Mouse (Mus musculus) C2C12 (cell line): ENCODE data around the gene Tox2. TPM values are rescaled to one million over a fixed set of nuclear protein-coding genes. Genes with fewer than 3 reads are reported as not detected.

Source experiments
- H3K27me3 ChIP-seq: one replicate; pipeline ENCODE4 v1.6.1; 2011; ENCODE audit not compliant: control insufficient read depth, insufficient read depth, insufficient read length
- H3K36me3 ChIP-seq: one replicate; pipeline ENCODE4 v1.6.1; 2011; ENCODE audit not compliant: control insufficient read depth, insufficient read depth
- H3K4me3 ChIP-seq: one replicate; pipeline ENCODE4 v1.5.1; 2011; ENCODE audit warnings: mild to moderate bottlenecking, control low read depth; ENCODE audit not compliant: poor library complexity, insufficient read depth, severe bottlenecking
- H3K79me2 ChIP-seq: one replicate; pipeline ENCODE4 v1.6.1; 2011; ENCODE audit not compliant: control insufficient read depth, insufficient read depth
- H3K79me3 ChIP-seq: one replicate; pipeline ENCODE4 v1.6.1; 2011; ENCODE audit warnings: low read depth, control low read depth
- H3ac ChIP-seq: one replicate; pipeline ENCODE3; 2011; ENCODE audit warnings: low read depth; ENCODE audit not compliant: control insufficient read depth, insufficient read length
- CEBPB ChIP-seq: IDR thresholded peaks from one replicate; pipeline ENCODE4 v1.6.1; 2011; ENCODE audit warnings: low read depth, mild to moderate bottlenecking, control low read depth, moderate library complexity
- CTCF ChIP-seq: IDR thresholded peaks from one replicate; pipeline ENCODE4 v1.5.1; 2011; ENCODE audit not compliant: control insufficient read depth, insufficient read depth, insufficient read length
- FOSL1 ChIP-seq: IDR thresholded peaks from one replicate; pipeline ENCODE4 v1.8.0; 2011; ENCODE audit warnings: mild to moderate bottlenecking, low read length; ENCODE audit not compliant: poor library complexity, insufficient read depth, severe bottlenecking
- MAX ChIP-seq: IDR thresholded peaks from one replicate; pipeline ENCODE4 v1.6.1; 2011; ENCODE audit warnings: mild to moderate bottlenecking, control low read depth
- MYOD1 ChIP-seq: IDR thresholded peaks from one replicate; pipeline ENCODE4 v1.6.1; 2011; ENCODE audit warnings: low read depth; ENCODE audit not compliant: control insufficient read depth, insufficient read length
- MYOG ChIP-seq: IDR thresholded peaks from one replicate; pipeline ENCODE4 v1.6.1; 2011; ENCODE audit not compliant: control insufficient read depth, insufficient read length; ENCODE audit errors: extremely low read depth
- USF1 ChIP-seq: IDR thresholded peaks from one replicate; pipeline ENCODE4 v1.6.1; 2011; ENCODE audit warnings: low read depth, mild to moderate bottlenecking, control low read depth, moderate library complexity
- polyA plus RNA-seq: library from polyadenylated mRNA; unstranded; fragments of >200 nt; fragmentation: generic; extraction: Trizol; gene quantifications from one replicate; pipeline ENCODE4 v1.2.1, GENCODE M21; 2012; ENCODE audit warnings: missing spikeins

Gene Tox2
- polyA plus RNA-seq, 1 experiment: 0.14 TPM

DNA sequence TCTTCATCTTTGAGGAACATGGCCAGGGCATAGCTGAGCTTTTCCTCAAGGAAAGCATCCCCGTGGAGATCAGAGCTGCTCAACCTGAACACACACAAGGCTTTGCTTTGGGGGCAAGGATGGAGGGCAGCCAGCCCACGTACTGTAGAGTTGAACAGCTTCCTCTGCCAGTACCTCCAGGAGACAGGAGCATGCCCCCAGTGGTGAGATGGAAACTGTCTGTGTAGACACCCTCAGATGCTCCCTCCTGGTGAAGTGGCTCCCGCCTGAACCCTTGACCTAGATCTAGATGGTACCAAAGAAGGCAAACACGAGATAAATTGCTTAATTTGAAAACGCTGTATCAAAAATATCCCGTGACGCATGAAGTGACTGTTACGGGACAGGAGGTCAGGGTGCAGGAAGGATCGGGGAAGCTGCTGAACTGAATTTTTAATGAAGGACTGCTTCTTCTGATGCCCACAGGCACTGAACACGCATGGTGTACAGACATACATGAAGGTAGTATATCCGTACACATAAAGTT, 107.3 kb downstream of the Tox2 start:
- H3K79me3 ChIP-seq: no peaks in the 10 kb centered on the region
- no peak overlapping the region for H3K4me3 ChIP-seq
- no peak for TF ChIP-seq CTCF
- TF ChIP-seq FOSL1: no peak
- no peak for TF ChIP-seq USF1
- TF ChIP-seq MAX: no peak
- TF ChIP-seq MYOD1: no peak
- TF ChIP-seq CEBPB: no peak
- TF ChIP-seq MYOG: no peak
- H3K36me3 ChIP-seq: no peaks in the 10 kb centered on the region
- no peaks in the 10 kb centered on the region for H3K79me2 ChIP-seq
- H3ac ChIP-seq: no peak overlapping the region
- peaks cover 15% of the 10 kb centered on the region for H3K27me3 ChIP-seq

DNA sequence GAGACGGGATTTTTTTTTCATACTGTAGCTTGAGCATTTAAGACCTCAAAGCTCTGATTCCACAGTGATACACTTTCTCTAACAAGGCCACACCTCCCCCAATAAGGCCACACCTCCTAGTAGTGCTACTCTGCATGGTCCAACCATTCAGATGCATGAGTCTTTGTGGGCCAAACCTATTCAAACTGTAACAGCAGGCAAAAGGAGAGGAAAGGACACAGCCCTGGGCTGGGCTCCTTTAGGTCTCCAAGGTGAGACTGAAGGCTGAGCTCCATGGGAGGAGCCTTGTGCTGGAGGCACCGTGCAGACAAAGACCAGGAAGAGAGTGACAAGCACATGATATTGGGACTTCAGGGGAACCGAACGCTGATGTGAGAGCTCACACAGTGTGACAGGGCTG, 114.4 kb downstream of the Tox2 start:
- TF ChIP-seq MAX: no peak
- no peak for TF ChIP-seq MYOD1
- no peak for TF ChIP-seq FOSL1
- TF ChIP-seq CTCF: no peak
- no peak for TF ChIP-seq USF1
- TF ChIP-seq CEBPB: no peak
- no peak for TF ChIP-seq MYOG
- no peak overlapping the region for H3ac ChIP-seq
- no peaks in the 10 kb centered on the region for H3K79me3 ChIP-seq
- H3K27me3 ChIP-seq: peaks cover 19% of the 10 kb centered on the region
- H3K4me3 ChIP-seq: no peak overlapping the region
- no peaks in the 10 kb centered on the region for H3K79me2 ChIP-seq
- H3K36me3 ChIP-seq: no peaks in the 10 kb centered on the region

DNA sequence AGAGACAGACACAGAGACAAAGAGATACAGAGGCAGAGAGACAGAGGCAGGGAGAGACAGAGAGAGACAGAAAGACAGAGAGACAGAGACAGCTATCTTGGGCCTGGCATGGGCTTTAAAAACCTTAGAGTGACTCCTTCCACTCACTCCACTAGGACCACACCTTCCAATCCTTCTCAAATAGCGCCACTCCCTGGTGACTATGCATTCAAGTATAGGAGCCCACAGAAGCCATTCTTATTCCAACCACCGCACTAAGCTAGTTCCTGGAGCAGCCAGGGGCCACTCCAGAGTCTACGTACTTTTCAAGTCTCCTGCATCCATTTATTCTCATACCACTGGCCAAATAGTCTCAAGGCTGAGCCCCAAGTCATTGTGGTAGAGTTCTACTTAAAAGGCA, 115.9 kb downstream of the Tox2 start:
- Histone ChIP-seq H3K79me2 (no peaks in the 10 kb centered on the region), H3K4me3 (no peak overlapping the region), H3K36me3 (no peaks in the 10 kb centered on the region), H3K27me3 (peaks cover 26% of the 10 kb centered on the region), H3ac (no peak overlapping the region), H3K79me3 (no peaks in the 10 kb centered on the region)
- TF ChIP-seq CTCF (no peak), USF1 (no peak), FOSL1 (no peak), MAX (no peak)

DNA sequence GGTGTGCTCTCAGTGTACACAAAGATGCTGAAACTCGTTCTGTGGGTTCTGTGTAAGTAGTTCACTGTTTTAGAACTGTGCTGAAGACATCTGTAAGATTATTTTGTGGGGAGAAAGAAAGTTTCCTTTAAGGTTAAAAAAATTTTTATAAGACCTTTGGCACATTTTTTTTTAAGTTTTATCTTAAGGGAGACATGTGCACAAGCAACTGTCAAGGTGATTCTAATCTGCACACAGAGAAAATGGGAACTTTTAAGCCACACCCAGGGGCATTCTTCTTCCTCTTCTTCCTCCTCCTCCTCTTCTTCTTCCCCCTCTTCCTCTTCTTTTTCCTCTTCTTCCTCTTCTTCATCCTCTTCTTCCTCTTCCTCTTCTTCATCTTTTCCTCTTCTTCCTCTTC, 120.2 kb downstream of the Tox2 start:
- H3K79me2 ChIP-seq: no peaks in the 10 kb centered on the region
- H3K27me3 ChIP-seq: peaks cover 38% of the 10 kb centered on the region
- TF ChIP-seq USF1: no peak
- no peak for TF ChIP-seq FOSL1
- TF ChIP-seq MYOD1: no peak
- TF ChIP-seq CEBPB: no peak
- TF ChIP-seq MAX: no peak
- no peak for TF ChIP-seq MYOG
- TF ChIP-seq CTCF: no peak

DNA sequence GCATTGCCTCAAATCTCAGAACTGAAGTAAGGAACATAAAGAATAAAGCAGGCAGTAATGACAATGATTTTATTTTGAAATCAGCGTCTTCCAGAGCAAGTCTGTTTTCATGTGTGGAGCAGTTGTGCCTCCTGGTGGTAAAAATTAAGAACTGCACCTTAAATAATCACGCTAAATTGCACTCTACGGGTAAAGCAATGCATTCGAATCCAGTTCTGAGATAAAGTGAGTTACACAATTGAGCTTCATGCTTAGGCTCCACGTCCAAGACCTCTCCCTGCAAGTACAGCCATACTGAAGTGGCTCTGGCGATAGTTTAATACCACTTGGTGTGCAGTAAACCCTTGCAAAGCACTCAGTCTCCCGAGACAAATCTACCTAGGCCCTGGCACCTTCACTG, 127.8 kb downstream of the Tox2 start:
- Histone ChIP-seq H3K4me3 (no peak overlapping the region), H3K36me3 (no peaks in the 10 kb centered on the region), H3K27me3 (peaks cover 3% of the 10 kb centered on the region), H3K79me3 (no peaks in the 10 kb centered on the region), H3K79me2 (no peaks in the 10 kb centered on the region), H3ac (no peak overlapping the region)
- TF ChIP-seq MYOG (no peak), MYOD1 (no peak), CTCF (no peak), USF1 (no peak), CEBPB (no peak), MAX (no peak), FOSL1 (no peak)

More for the DNA sequence above, 120.2 kb downstream of the Tox2 start:
- no peak overlapping the region for H3K4me3 ChIP-seq
- H3ac ChIP-seq: no peak overlapping the region
- no peaks in the 10 kb centered on the region for H3K79me3 ChIP-seq
- no peaks in the 10 kb centered on the region for H3K36me3 ChIP-seq

DNA sequence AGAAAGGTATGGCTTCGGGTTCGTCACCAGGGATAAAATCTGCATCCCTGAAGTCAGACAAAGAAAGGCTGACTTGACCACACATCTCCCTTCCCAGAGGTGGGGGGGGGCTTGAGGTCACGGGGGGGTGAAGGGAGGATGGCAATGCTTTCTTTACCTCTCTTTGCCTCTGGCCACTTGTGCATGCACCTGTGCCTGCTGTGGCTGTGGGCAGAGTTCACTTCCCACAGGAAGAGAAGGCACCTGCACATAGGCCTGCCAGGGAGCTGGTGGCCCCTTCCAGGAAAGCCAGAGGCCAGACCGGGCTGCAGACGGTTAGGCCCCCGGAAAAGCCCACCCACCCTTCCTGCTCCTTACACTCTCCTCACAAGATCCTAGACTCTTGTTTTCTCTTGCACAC, 128.5 kb downstream of the Tox2 start:
- TF ChIP-seq MAX: no peak
- Histone ChIP-seq H3K79me3 (no peaks in the 10 kb centered on the region), H3ac (no peak overlapping the region), H3K79me2 (no peaks in the 10 kb centered on the region), H3K4me3 (no peak overlapping the region), H3K27me3 (no peaks in the 10 kb centered on the region), H3K36me3 (no peaks in the 10 kb centered on the region)
